Mouse (Mus musculus) thymus, postnatal 0 days (tissue): ENCODE measurements around the gene Qprt. TPM values are rescaled to one million over a fixed set of nuclear protein-coding genes. Genes with fewer than 3 reads are reported as not detected.
A peak's percentile ranks its signal among the peaks of the same experiment; 100 is the strongest.

Experiments
- DNase-seq: peaks from one replicate; pipeline ENCODE4 v3.0.0-alpha.2; 2015; ENCODE audit warnings: low spot score
- polyA plus RNA-seq: library from polyadenylated mRNA; unstranded; fragments of >200 nt; fragmentation: Nextera tagmentation; extraction: Ambion mirVana; gene quantifications from 2 replicates; pipeline ENCODE4 v1.2.1, GENCODE M21; 2015

Qprt gene
- polyA plus RNA-seq, 1 experiment from 2014 or later: 0.99 TPM

DNA sequence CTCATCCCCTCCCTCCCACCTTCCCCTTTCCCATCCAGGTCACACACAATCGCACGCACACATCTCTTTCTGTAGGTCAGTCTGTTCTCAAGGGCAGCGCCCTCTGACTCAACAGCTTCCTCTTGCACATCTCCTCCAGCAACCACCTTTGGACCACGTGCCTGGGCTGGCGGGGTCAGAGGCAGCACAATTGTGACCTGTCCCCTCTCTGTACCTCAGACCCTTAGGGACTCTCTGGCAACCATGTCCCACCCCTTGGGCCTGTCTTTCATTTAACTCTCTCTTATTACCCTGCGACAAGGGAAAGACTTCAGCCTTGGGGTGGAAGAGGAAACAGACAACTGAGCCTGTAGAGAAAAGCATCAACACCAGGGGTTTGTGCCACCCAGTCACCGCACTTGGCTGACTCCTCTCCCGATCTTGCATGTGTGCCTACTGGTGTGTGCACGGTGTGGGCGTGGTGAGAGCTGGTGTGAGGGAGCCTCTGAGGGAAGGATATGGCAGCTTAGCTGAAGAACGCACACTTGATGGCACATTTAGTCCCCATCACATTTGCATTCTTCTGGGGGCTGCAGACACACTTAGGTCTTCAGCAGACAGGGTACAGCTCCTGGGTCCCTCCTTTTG is 12.9 kb upstream of the Qprt start:
- DNase-seq: peak; percentile 42

DNA sequence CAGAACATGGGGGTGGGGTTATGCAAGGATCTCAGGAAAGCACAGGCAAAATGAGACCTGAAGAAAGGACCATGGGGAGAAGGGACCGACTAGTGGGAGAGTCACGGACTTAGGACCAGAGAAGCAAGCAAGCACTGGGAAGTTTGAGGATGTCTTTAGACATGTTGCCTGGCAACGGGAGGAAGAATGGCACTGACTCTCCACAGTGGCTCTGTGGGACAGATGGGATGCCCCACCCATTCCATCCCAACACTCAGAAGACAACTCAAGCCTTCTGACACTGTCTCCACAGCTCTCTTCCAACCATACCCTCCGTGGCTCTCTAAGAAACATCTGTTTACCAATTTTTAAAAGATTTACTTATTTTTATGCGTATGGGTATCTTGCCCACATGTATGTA is 11.1 kb upstream of the Qprt start:
- DNase-seq: no peak

DNA sequence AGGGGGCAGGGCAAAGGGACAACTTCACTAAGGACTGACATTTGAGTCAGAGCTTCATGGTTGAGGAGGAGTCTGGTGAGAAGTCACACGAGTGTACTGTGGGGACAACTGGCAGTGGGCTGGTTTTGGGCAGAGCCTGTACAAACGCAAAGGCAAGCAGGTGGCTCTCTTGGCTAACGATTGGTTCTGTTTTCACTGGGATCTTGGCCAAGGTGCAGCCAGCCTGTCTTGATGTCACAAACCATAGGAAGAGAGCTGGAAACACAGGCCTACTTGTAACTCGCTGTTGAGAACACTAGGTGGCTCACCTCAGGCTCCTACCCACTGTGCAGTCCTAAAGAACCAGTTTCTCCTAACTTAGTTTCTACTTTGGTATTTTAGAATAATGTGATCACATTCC is 7.6 kb upstream of the Qprt start:
- DNase-seq: peak; percentile 52

DNA sequence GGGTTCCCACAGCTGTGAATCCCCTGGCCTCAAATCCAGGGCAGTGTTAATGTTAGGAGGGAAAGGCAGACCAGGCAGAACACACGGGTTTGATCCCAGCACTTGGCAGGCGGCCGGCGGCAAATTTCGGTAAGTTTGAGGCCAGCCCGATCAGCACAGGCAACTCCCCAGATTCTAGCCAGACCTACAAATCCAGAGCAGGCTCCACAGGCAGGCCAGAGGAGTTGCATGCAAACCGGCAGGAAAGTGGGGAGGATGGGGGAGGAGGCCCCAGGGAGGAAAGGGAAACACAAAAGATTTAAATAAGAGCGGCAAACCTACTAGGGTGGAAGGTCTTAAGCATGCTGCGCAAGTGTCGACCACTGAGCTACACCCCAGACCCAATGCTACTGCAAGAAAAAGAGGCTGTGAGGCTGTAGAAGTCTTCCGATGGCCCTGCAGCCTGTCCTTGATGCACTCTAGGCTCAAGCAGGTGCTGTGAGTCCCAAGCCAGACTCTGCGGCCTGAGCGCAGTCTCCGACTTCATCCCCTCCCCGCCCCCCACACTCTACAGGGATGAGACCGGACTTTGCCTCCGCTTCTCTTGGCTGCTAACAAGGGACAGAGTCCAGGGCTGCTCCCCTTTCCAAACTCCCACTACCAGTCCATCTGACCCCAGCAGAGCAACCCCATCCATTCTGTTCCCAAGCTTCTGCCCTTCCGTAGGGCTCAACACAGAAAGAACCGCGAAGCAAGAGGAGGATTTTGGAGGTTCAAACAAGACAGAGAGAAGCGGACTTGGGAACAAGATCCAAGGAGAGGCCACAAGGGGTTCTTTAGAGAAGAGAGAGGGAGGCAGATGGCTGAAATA is 740 bp downstream of the Qprt start:
- DNase-seq: no peak

DNA sequence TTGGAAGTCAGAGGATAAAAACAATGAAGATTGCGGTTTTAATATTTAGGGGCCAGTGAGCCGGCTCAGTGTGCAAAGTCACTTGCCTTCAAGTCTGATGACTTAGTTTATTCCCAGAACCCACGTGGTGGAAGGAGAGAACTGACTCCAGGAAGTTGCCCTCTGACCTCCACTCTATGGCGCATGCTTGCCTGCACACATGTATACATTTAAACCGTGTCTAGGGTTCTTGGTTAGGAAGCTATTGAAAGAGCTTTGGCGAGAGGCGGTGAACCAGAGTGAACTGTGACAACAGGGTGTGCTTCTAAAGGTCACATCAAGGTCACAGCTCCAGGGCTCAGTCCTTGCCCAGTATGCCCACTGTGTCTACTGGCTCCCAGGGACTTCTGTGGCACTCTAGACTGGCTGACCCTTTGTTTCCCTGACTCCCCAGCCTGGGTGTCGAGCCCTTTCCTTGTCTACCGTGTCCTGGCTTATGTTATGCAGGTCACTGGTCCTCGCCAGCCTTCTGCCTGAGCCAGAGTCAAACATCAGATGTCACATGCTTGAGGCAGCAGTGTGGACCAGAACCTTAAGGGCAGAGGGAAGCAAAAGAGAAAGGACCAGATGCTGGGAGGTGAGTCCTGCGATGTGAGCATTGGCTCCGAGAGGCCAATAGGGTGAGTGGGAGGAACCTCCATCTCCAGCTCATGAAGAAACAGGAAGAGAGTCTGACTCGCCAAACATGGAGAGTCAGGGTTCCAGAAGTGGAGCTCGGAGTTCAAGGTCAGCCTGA is 3.2 kb downstream of the Qprt start:
- DNase-seq: no peak

DNA sequence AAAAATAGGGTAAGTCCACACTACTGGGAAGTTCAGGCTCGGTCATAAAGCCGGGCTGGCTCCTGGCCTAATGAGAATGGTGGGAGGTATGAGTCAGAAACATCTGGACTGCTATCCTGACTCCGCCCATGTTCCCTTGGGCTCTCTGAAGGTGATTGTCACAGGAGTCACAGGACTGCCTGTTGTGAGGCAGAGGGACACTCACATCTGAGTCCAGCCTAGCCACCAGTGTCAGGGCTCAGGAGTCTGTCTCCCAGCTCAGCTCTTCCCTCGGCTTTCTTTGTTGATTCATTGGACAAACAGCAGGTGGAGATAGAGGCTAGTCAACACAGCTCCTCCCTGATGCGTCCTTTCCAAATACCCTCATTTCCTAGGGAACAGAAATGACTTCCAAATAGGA is 4.1 kb downstream of the Qprt start:
- no peak for DNase-seq

DNA sequence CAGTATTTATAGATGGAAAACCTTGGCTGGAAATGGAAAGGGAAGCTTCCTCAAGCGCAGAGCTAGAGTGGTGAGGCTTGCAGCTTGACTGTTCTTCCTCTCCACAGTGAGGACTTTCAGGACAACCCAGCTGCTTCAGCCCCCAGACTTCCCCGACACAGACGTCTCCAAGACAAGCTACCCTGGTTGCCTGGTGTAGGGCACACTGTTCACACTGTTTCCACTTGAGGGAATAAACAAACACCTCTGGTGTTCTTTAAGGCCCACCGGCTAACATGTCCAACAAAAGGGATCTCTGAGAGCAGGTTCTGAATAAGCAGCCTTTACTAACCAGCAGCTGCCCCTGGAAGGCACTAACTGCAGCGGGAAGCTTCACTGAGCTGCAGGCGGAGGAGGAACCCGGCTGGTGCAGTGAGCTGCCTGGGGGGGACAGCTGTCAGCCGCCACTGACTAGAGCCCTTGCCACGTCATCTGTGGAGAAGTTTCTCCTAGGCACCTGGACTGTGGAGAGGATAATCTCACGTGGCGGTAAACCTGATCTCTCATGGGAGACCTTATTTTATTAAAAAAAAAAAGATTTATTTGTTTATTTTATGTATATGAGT is 5.6 kb downstream of the Qprt start:
- DNase-seq: no peak

DNA sequence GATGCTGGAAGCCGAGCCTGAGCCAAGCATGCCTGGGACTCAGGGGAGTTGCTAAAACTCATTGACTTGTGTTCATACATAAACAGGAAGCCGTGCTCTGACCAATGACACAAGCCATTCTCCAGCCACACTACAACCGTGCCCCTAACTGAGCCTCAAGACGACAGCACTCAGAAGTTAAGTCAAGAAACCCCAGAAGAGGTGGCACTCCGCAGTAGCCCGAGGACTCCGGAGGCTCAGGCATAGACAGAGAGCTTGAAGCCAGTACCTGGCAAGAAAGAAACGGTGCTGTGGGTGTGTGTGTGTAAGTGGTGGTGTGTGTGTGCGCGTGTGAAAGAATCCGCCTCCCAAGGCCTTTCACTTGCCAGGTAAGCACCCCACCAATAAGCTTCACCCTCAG is 7.1 kb downstream of the Qprt start:
- no peak for DNase-seq

DNA sequence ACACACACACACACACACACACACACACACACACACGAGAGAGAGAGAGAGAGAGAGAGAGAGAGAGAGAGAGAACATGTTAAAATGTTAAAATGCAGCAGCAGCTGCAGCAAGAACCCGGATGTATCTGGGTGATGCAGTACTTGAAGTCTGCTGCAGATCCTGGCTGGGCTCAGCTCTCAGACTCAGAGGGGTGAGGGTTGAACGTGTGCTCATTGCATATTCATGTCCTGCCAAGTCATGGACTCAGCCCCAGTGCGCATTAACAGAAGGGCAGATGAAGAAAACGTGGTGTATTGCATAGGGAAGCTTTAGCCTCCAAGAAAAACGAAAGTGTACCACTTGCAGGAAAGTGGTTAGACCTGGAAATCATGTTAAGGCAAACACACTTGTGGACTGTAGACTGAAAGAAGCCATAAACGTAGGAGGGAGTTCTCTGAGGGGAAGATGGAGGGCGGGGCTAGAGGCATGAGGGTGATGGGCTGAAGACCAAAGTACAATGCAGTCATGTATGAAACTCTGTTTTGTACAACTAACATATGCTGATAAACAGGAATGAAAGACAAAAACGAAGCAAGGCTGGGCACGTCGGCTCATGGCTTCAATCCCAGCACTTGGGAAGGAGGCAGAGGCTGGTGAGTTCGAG is 8.3 kb downstream of the Qprt start:
- DNase-seq: peak; percentile 72

DNA sequence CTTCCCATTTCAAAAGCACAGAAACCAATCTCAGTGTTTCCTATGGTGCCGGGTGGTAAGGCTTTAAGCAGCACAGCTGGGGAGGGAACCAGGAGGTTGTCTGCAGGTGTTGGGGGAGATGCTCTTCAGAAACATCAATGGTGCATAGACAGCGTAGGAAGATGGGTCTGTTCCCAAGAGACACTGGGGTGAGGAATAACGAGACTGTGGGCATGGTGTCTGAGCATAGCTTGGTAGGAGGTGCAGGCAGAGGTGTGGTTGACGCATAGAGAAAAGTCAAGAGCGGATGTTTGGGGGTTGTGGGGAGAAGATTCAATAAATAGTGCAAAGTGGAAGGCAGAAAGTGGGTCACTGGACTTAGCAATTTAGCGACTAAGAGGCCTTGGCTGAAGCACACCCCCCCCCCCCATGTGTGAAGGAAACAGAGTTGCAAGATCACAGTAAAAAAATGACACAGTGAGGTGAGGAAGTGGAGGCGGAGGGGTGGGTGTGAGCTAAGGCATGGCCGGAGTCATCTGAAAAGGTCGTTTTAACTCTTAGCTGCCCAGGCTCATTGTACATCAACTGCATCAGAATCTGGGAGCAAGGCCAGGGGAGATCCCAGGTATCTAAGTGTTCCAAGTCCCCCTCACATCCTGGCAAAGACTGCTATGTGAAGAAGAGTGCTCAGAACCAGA is 9.0 kb downstream of the Qprt start:
- peak; percentile 72 for DNase-seq

DNA sequence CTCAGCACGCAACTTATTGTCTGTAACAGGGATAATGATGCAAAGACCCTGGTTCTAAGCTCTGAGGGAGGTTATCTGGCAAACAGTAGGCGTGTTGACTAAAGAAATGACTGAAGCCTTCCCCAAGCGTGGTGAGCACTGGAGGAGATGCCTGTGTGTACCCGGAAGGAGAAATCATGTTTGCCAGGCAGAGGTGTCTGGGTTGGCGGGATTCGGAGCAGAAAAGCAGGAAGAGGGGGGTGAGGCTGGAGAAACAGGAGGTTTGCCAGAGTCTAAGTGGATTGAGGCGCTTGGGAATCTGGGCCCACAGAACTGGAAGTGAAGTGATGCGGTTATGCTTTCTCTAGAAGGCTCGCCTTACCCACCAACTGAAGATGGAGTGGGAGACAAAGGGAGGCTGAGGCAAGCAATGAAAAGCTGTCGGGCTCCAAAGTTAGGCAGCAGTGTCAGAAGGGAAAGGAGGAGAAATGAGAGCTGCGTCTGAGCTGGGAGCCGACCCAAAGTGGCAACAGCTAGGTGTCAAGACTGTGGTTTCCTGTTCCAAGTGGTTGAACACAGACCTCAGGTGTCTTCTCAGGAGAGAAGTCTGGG is 9.7 kb downstream of the Qprt start:
- no peak for DNase-seq

DNA sequence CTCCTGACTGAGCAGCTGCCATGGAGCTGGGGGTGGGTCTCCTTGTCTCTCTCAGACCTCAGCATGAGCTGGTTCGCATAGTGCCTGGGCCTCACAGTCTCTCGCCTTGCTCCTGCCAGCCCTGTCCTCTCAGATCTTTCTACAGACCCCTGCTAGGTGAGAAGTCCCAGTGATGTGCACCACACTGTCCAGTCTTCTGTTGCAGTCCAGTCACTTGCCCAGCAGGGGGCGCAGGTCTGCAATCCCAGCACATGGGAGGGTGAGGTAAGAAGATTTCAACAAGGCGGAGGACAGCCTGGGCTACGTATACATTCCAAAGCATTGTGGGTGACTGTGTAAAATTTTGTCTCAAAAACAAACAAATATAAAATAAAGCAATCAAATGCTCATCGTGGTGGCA is 10.6 kb downstream of the Qprt start:
- peak; percentile 78 for DNase-seq

DNA sequence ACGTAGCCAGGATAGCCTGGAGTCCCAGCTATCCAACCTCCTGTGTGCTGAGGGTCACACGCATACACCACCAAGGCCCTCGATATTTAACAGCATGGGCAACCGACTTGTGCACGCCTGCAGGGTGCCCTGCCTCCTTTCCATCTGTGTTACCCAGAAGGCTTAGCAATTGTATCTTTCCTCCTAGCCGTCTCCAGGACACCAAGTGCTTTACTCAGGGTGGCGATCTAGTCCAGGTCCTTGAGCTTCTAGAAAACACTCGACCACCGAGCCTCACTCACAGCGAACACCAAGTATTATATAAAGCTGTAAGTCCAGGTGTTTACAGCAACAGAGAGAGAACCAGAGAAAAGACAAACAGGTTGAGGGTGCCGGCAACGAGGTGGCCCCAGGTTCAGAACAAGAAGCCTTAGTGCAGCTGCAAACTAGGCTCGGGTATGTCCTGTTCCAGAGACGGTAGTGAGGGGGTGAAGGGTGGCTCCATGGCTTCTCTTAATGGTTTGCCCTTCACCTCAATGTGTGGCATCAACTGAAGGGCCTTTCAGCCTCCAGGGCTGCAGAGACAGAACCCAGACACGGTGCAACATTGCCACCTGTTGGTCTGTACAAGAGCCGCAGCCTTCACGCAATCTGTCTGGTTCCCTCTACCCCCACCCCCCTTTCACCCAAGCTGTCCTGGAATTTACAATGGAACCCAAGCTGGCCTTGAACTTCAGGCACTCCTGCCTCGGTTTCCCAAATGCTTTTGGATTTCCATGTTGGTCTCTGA is 11.6 kb downstream of the Qprt start:
- peak; percentile 84 for DNase-seq

DNA sequence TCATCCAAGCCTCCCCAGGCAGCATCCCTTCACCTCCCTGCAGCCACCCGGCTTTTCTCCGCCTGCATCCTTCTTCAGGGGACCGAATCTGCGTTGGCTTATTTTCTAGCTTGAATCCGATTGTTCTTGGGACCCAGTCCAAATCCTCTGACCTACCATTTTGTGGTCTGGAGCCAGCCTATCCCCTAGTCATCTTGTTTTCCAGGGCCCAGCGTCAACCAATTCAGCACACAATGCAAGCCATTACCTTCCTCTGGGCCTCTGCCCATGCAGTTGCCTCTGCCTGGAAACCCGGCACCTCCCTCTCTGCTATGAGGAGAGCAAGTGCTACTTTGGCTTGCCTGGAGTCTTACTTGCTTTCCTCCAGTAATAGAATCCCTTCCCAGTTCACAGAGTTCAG is 16.5 kb downstream of the Qprt start:
- no peak for DNase-seq

DNA sequence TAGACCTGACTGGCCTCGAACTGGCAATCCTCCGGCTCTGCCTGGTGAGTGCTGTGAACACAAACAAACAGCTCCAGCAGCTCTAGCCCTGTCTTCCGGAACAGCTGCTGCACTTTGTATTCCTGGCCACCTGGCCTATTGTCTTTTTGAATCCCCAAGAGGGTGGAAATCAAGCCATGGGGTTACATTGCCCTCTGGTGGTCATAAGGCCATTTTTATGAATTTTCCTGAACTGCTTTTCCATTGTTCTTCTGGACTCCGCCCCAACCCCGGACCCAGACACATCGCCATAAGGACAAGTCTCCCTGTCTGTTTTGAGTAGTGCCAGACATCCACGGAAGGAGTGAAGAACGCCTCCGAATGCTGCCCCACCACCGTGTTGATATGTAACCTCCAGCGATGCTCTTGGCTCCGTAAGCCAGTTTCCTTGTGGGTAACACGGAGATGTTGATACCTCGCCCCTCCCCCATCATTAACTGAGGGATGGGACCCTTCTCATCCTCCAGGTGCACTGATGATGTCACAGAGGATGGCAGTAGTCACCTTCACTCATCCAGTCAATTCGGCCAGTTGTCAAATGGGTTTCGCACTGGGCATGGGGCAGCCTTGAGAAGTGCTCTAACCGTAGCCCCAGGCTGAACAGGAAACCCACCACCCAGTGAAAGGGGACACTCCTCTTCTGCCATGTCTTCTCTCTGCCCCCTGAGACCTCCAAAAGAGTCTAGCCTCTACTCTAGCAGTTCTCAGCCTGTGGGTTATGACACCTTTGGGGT is 17.3 kb downstream of the Qprt start:
- peak; percentile 95 for DNase-seq

DNA sequence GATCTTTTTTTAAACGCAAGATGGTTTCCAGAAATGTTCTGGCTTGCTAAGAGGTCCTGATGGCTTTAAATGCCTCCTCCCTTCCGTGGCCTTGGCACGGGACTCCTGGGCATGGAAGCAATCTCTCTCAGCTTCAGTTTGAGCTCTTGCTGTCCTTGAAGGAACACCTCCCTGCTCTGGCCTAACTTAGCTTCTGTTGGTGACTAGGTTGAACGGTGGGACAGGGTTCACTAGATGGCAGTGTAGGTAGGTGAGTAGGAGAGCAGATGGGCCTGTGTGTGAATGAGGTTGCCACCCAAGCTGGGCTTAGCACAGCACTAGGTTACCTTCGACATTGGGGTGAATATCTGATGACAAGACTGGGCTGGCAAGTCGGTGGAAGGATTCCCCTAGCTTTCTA is 18.1 kb downstream of the Qprt start:
- peak; percentile 72 for DNase-seq

DNA sequence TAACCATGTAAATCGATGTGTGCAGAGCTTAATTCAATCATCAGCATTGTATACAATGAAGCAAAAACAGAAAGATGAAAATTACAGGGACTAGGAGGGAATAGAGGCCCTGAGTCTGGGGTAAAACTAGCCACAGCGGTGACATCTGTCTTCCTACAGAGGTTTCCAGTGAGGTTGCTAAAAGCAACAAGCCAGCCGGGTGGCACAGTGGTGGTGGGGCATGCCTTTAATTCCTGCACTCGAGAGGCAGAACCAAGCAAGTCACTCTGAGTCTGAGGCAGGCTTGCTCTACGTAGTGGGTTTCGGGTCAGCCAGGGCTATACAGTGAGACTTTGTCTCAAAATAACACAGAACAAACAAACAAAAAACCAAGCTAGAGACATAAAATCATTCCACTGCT is 19.9 kb downstream of the Qprt start:
- no peak for DNase-seq

DNA sequence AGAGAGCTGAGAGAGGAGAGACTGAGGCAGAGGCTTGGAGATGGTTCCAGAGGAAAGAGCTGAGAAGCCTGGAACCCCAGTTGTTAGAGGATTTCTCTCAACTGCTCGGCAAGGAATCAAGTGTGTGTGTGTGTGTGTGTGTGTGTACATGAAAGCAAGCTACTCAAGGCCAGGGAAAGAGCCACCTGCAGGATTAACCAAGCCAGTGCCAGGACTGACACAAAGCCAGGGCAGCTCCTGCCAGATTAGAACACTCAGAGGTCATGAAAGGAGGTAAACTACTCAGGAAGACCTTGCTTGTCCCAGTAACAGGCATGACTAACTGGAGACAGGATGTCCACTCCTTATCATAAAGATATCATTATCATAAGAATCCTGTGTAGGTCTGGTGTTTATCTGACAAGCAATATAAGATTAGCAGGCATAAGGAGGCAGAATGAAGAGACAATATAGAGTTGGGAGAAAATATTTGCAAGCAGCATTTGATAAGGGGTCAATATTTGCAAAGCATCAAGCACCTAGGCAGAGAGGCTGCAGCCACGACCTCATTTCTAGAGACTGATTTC is 20.5 kb downstream of the Qprt start:
- peak; percentile 36 for DNase-seq
